In the genomic region with DNA sequence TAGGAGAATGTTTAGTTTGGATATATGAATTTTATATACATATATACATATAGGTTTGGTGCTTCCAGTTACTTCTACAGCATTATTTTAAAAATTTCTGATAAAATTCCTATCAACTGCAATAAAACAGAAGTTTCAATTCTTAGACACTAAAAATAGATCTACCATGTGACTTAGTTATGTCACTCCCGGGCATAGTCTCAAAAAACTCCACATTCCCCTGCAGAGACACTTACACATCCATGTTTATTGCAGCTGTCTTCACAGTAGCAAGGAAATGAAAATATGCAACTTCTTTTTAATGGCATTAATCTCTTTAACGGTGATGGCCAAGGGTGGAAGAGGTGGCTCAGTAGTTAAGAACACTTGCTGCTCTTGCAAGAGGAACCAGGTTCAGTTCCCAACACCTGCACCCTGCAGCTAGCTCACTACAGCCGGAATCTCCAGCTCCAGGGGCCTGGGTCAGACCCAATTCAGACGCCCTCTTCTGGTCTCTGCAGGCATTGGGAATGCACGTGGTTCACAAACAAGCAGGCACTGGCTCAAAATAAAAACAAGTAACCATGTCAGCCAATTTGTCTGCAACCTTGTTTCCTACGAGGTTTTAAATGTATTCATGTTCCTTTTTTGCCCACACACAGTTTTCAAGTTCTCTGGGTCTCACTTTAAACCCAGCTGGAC, we compare ENCODE assay signal across 8 mouse cellular contexts.
DNase-seq lines count a peak whose midpoint lies in the region; ATAC-seq and TF ChIP-seq lines count a peak whose summit lies in the region.

No protein-coding gene starts in this region.

- H3K9ac ChIP-seq in embryonic facial prominence, embryonic 11.5 days (replicated peaks; ENCODE audit: low read length) = no peak overlapping the region

- H3K36me3 ChIP-seq in embryonic facial prominence, embryonic 11.5 days (replicated peaks; ENCODE audit: control insufficient read depth, insufficient read depth, low read depth, low read length) = no peaks in the 10 kb centered on the region
- no peaks in the 10 kb centered on the region for H3K36me3 ChIP-seq in thymus, adult 2 months (ENCODE audit: control insufficient read depth, insufficient read depth, low read length)

- no peak overlapping the region for H3K4me3 ChIP-seq in left cerebral cortex, adult 2 months
- H3K4me3 ChIP-seq in embryonic facial prominence, embryonic 11.5 days (ENCODE audit: low read depth, low read length) = no peak overlapping the region
- H3K4me3 ChIP-seq in thymus, adult 2 months (ENCODE audit: control insufficient read depth, insufficient read depth, low read length) = no peak overlapping the region

- H3K27me3 ChIP-seq in embryonic facial prominence, embryonic 11.5 days (ENCODE audit: control insufficient read depth, insufficient read depth, low read length) = no peaks in the 10 kb centered on the region
- no peaks in the 10 kb centered on the region for H3K27me3 ChIP-seq in thymus, adult 2 months (ENCODE audit: control insufficient read depth, insufficient read depth, low read length)

- peak; percentile 38 for TF ChIP-seq CTCF in left cerebral cortex, adult 2 months (IDR thresholded peaks at IDR 0.05)
- TF ChIP-seq CTCF in thymus, adult 2 months (IDR thresholded peaks at IDR 0.05; ENCODE audit: borderline replicate concordance, control insufficient read depth, extremely low read depth, insufficient read depth, low read length, poor library complexity) = no peak

- no peaks in the 10 kb centered on the region for H3K9me3 ChIP-seq in embryonic facial prominence, embryonic 11.5 days (replicated peaks; ENCODE audit: control insufficient read depth, low read length)

- H3K4me2 ChIP-seq in embryonic facial prominence, embryonic 11.5 days (ENCODE audit: low read depth, low read length) = no peak overlapping the region

- intact Hi-C loops in left cerebral cortex, adult 2 months (cut with DNase I) = no loop called here
- intact Hi-C loops in left cerebral cortex, postnatal 36 days (cut with DNase I) = no loop called here

- H3K4me1 ChIP-seq in embryonic facial prominence, embryonic 11.5 days (ENCODE audit: control insufficient read depth, insufficient read depth, low read length) = no peaks in the 10 kb centered on the region
- no peaks in the 10 kb centered on the region for H3K4me1 ChIP-seq in thymus, adult 2 months (replicated peaks; ENCODE audit: control insufficient read depth, insufficient read depth, low read length)

- H3K27ac ChIP-seq in left cerebral cortex, adult 2 months = no peak overlapping the region
- no peak overlapping the region for H3K27ac ChIP-seq in embryonic facial prominence, embryonic 11.5 days (replicated peaks; ENCODE audit: low read depth, low read length)
- H3K27ac ChIP-seq in thymus, adult 2 months (ENCODE audit: control insufficient read depth, insufficient read depth, low read length) = no peak overlapping the region

- peak; percentile 37 to 53 for DNase-seq in cerebellum, postnatal 10 days
- DNase-seq in cerebellum, adult 11-12 months = no peak
- DNase-seq in left cerebral cortex, adult 2 months (ENCODE audit: extremely low spot score in 1 of 2, low spot score in 2 of 2) = no peak
- DNase-seq in left cerebral cortex, postnatal 36 days (ENCODE audit: low spot score in 2 of 2) = no peak
- peak; percentile 29 for DNase-seq in embryonic facial prominence, embryonic 11.5 days (ENCODE audit: low spot score)
- peak; percentile 35 for DNase-seq in retina, postnatal 1 day
- no peak for DNase-seq in thymus, adult 2 months

- ATAC-seq in embryonic facial prominence, embryonic 11.5 days (replicated peaks; ENCODE audit: insufficient number of reproducible peaks, low FRiP score, low TSS enrichment, low read depth) = no peak
- ATAC-seq in erythroid progenitor cell, adult 5-6 weeks (replicated peaks; ENCODE audit: low FRiP score, poor library complexity, severe bottlenecking) = no peak

- no peak for TF ChIP-seq POLR2A in thymus, adult 2 months (IDR thresholded peaks at IDR 0.05; ENCODE audit: control insufficient read depth, extremely low read depth, insufficient read depth, low read length, poor library complexity)

- 24% methylated on average over 6 of the region's 6 CpGs for WGBS in embryonic facial prominence, embryonic 11.5 days
- 38% methylated on average over 6 of the region's 6 CpGs for WGBS in thymus, adult 2 months

Comparison
In these comparisons a context has a peak if more than half of its experiments do, and no peak if none do; other contexts are left out.
1. DNase-seq: peak in cerebellum, postnatal 10 days (2 of 2), embryonic facial prominence, embryonic 11.5 days (single experiment) and retina, postnatal 1 day (single experiment); none in cerebellum, adult 11-12 months (single experiment), left cerebral cortex, adult 2 months (0 of 2), left cerebral cortex, postnatal 36 days (0 of 2) and thymus, adult 2 months (single experiment).